In genomic region chr13:43615577-43616254, GRCm38 (mm10) we compare ENCODE assay signal across 8 mouse cellular contexts. TPM values are rescaled to one million over a fixed set of nuclear protein-coding genes. Genes with fewer than 3 reads are reported as not detected.
DNase-seq lines count a peak whose midpoint lies in the region; ATAC-seq and TF ChIP-seq lines count a peak whose summit lies in the region.

Rnf182 (plus strand) TSS chr13:43615710.

- ATAC-seq in heart, embryonic 12.5 days (ENCODE audit: insufficient number of reproducible peaks, low FRiP score), result peak; percentile 82
- ATAC-seq in kidney, embryonic 16.5 days (ENCODE audit: low FRiP score, low TSS enrichment), result peak; percentile 95

- H3K27me3 ChIP-seq in heart, embryonic 12.5 days (replicated peaks), result peaks cover 3% of the 10 kb centered on the region; the same call in 1 of the 2 replicates
- H3K27me3 ChIP-seq in kidney, embryonic 16.5 days (ENCODE audit: insufficient read depth, low read length), result peaks cover 14% of the 10 kb centered on the region; the same call in 1 of the 2 replicates
- H3K27me3 ChIP-seq in liver, adult 2 months (ENCODE audit: control insufficient read depth, insufficient read depth, low read length), result peaks cover 26% of the 10 kb centered on the region

- no peaks in the 10 kb centered on the region for H3K9me3 ChIP-seq in heart, embryonic 12.5 days (replicated peaks)
- no peaks in the 10 kb centered on the region for H3K9me3 ChIP-seq in kidney, embryonic 16.5 days (ENCODE audit: low read length)

- WGBS in heart, embryonic 12.5 days, result under 1% methylated on average over 58 of the region's 58 CpGs
- under 1% methylated on average over 47 of the region's 58 CpGs for WGBS in kidney, embryonic 16.5 days
- under 1% methylated on average over 58 of the region's 58 CpGs for WGBS in liver, adult 2 months

- H3K36me3 ChIP-seq in heart, embryonic 12.5 days, result no peaks in the 10 kb centered on the region
- no peaks in the 10 kb centered on the region for H3K36me3 ChIP-seq in kidney, embryonic 16.5 days (ENCODE audit: insufficient read depth, low read length)
- no peaks in the 10 kb centered on the region for H3K36me3 ChIP-seq in liver, adult 2 months (ENCODE audit: control insufficient read depth, insufficient read depth, low read length)

- peak within 1 kb of the TSS; percentile 68 for H3K9ac ChIP-seq in heart, embryonic 12.5 days
- peak within 1 kb of the TSS; percentile 67 for H3K9ac ChIP-seq in kidney, embryonic 16.5 days (replicated peaks; ENCODE audit: low read length)
- H3K9ac ChIP-seq in liver, adult 2 months (ENCODE audit: low read depth, low read length), result peak within 1 kb of the TSS; percentile 35; the same call in 1 of the 2 replicates

- H3K4me1 ChIP-seq in embryonic fibroblast, embryonic 13.5 days (ENCODE audit: control insufficient read depth, insufficient read depth, low read length), result peaks cover 6% of the 10 kb centered on the region
- H3K4me1 ChIP-seq in heart, embryonic 12.5 days (replicated peaks), result peaks cover 17% of the 10 kb centered on the region
- peaks cover 5% of the 10 kb centered on the region for H3K4me1 ChIP-seq in kidney, embryonic 16.5 days (ENCODE audit: insufficient read depth, low read length)
- no peaks in the 10 kb centered on the region for H3K4me1 ChIP-seq in liver, adult 2 months (ENCODE audit: control insufficient read depth, insufficient read depth, low read length)

- 0 out of 2 replicates have a peak, but pooled peaks have one; percentile 22 for TF ChIP-seq POLR2A in brain, embryonic 14.5 days (IDR thresholded peaks at IDR 0.05; ENCODE audit: borderline replicate concordance, extremely low read depth, insufficient read depth, insufficient read length, poor library complexity, severe bottlenecking)
- no peak for TF ChIP-seq POLR2A in embryonic fibroblast, embryonic 13.5 days (IDR thresholded peaks at IDR 0.05; ENCODE audit: low read depth, low read length)
- no peak for TF ChIP-seq POLR2A in liver, adult 2 months (IDR thresholded peaks at IDR 0.05; ENCODE audit: extremely low read depth, insufficient read depth, low read length)

- peak; percentile 64 for DNase-seq in CD4-positive, CD25-positive, alpha-beta regulatory T cell, adult 2 months (ENCODE audit: low read depth, low spot score)
- peak; percentile 95 for DNase-seq in brain, embryonic 14.5 days (ENCODE audit: low read depth)
- no peak for DNase-seq in liver, adult 2 months (ENCODE audit: extremely low read depth, low read depth, low spot score)
- peak; percentile 52 for DNase-seq in naive thymus-derived CD4-positive, alpha-beta T cell, adult 2 months (ENCODE audit: low read depth)
- peak; percentile 83 for DNase-seq in testis, postnatal 10 days (ENCODE audit: low spot score)

- peak within 1 kb of the TSS; percentile 52 for H3K4me3 ChIP-seq in embryonic fibroblast, embryonic 13.5 days (ENCODE audit: insufficient read depth, low read length)
- H3K4me3 ChIP-seq in heart, embryonic 12.5 days, result peak within 1 kb of the TSS; percentile 63
- H3K4me3 ChIP-seq in kidney, embryonic 16.5 days (ENCODE audit: low read length), result peak within 1 kb of the TSS; percentile 57
- peak within 1 kb of the TSS; percentile 42 for H3K4me3 ChIP-seq in liver, adult 2 months (ENCODE audit: insufficient read depth, low read depth, low read length)

- no peak within 1 kb of the TSS for H3K27ac ChIP-seq in embryonic fibroblast, embryonic 13.5 days (ENCODE audit: insufficient read depth, low read length)
- H3K27ac ChIP-seq in heart, embryonic 12.5 days (ENCODE audit: poor library complexity, severe bottlenecking), result no peak within 1 kb of the TSS
- no peak within 1 kb of the TSS for H3K27ac ChIP-seq in kidney, embryonic 16.5 days (ENCODE audit: low read length)
- H3K27ac ChIP-seq in liver, adult 2 months (replicated peaks; ENCODE audit: insufficient read depth, low read depth, low read length), result no peak within 1 kb of the TSS

- TF ChIP-seq CTCF in brain, embryonic 14.5 days (IDR thresholded peaks at IDR 0.05; ENCODE audit: borderline replicate concordance, extremely low read depth, insufficient read depth, insufficient read length), result no peak
- TF ChIP-seq CTCF in embryonic fibroblast, embryonic 13.5 days (IDR thresholded peaks at IDR 0.05; ENCODE audit: borderline replicate concordance, insufficient read depth, low read length), result no peak
- no peak for TF ChIP-seq CTCF in liver, adult 2 months (IDR thresholded peaks at IDR 0.05; ENCODE audit: low read depth, low read length)

- no peaks in the 10 kb centered on the region for H3K79me2 ChIP-seq in liver, adult 2 months (ENCODE audit: control insufficient read depth, insufficient read depth, low read length)

- peak within 1 kb of the TSS; percentile 79 for H3K4me2 ChIP-seq in heart, embryonic 12.5 days
- H3K4me2 ChIP-seq in kidney, embryonic 16.5 days (replicated peaks; ENCODE audit: low read depth, low read length), result peak within 1 kb of the TSS; percentile 95

RNA-seq across cellular contexts. Expression of gene Rnf182, which starts in this region (rescaled TPM):
- polyA plus RNA-seq in brain, embryonic 14.5 days (2012; rRNA removed), result 26.8 and 27.2 TPM in 2 replicates
- 0.47 TPM in 1 of 2 replicates, not detected in the other for polyA plus RNA-seq in embryonic fibroblast, embryonic 13.5 days (2011; ENCODE audit: insufficient read length, low read depth, missing spikeins)
- polyA plus RNA-seq in heart, embryonic 12.5 days (2016; fragmentation: Nextera tagmentation; extraction: Ambion mirVana), result 1.7 and 2.7 TPM in 2 replicates
- polyA plus RNA-seq in kidney, embryonic 16.5 days (2015; fragmentation: Nextera tagmentation; extraction: Ambion mirVana), result 1.6 and 3.2 TPM in 2 replicates
- total RNA-seq in liver, adult 2 months (2014; rRNA removed), result not detected in 2 replicates
- 0.02 TPM in 1 of 2 replicates, not detected in the other for polyA plus RNA-seq in liver, adult 2 months (2012; rRNA removed)
